Mouse (Mus musculus): ENCODE measurements around the gene Tnnc2. TPM values are rescaled to one million over a fixed set of nuclear protein-coding genes. Genes with fewer than 3 reads are reported as not detected.

Tnnc2 gene
- polyA plus RNA-seq, 1 experiment = 237 TPM

DNA sequence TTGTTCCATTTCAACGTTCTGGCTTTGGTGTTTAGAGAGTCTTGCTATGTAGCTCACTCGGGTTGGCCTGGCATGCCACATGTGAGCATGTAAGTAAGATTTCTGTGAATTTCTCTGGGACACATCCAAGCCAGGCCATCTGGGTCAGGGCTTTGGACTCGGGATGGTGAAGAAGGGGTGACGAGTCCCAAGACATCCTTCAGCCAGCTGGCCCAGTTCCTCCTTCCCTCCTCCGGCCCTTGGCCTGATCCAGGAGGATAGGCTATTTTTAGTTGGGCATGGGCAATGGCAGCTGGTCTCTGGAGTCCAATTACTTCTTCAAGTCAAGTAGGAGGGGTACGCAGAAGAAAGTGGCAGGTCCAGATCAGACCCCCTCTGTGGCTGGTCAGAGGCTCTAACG lies 958 bp downstream of the Tnnc2 start:
- Histone ChIP-seq H3K4me1 (ENCODE audit: control insufficient read depth, insufficient read depth, low read length) (0 out of 2 replicates have a peak, but pooled peaks cover under 1% of the 10 kb centered on the region), H3K4me3 (replicated peaks; ENCODE audit: extremely low read depth, low read depth, low read length) (no peak overlapping the region)
- TF ChIP-seq POLR2A (IDR thresholded peaks at IDR 0.05; ENCODE audit: borderline replicate concordance, extremely low read depth, low read depth, low read length) (no peak), CTCF (IDR thresholded peaks at IDR 0.05; ENCODE audit: insufficient read depth, low read length) (no peak)
- WGBS = 66% methylated on average over 7 of the region's 7 CpGs
- no peak for DNase-seq

DNA sequence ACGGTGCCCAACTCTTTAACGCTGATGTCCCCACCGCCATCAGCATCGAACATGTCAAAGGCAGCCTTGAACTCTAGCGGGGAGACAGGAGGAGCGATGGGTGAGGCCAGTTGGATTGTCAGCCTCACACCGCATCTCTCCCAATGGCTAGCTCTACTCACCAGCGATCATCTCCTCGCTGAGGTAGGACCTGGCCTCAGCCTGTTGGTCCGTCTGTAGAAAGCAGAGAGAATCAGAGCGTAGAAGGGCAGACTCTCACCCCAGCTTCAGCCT lies 1.8 kb downstream of the Tnnc2 start:
- Histone ChIP-seq H3K4me3 (replicated peaks; ENCODE audit: extremely low read depth, low read depth, low read length) (no peak overlapping the region), H3K4me1 (ENCODE audit: control insufficient read depth, insufficient read depth, low read length) (peaks cover 6% of the 10 kb centered on the region; the same call in 1 of the 2 replicates)
- 92% methylated on average over 11 of the region's 11 CpGs for WGBS
- DNase-seq = no peak
- TF ChIP-seq POLR2A (IDR thresholded peaks at IDR 0.05; ENCODE audit: borderline replicate concordance, extremely low read depth, low read depth, low read length) (no peak), CTCF (IDR thresholded peaks at IDR 0.05; ENCODE audit: insufficient read depth, low read length) (no peak)

DNA sequence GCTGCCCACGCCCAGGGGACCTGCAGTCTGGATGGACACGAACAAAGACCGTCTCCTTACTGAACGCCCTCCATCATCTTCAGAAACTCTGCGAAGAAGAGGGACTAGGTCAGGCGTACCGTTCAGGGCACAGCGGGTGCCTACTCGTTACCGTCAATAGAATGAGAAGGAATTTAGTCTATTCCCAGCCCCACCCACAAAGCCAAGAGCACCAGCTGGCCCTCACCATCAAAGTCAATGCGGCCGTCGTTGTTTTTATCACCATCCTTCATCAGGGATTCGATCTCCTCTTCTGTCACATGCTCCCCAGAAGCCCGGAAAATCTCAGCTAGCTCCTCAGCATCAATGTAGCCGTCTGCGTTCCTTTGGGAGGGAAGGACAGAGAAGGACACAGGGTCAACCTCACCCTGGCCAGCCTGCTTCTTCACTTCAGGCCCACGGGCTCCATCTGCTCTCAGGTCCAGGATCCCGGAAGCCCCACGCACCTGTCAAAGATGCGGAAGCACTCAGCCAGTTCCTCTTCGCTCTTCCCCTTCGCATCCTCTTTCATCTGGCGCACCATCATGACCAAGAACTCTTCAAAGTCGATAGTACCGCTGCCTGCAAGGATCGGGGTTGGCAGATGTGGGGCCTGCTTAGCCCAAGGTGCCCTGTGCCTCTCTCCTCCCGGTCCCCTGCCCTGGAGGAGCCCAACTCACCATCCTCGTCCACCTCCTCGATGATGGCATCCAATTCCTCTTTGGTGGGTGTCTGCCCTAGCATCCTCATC lies 2.3 kb downstream of the Tnnc2 start:
- H3K4me3 ChIP-seq (replicated peaks; ENCODE audit: extremely low read depth, low read depth, low read length) = no peak overlapping the region
- WGBS = 81% methylated on average over 30 of the region's 30 CpGs
- no peak for DNase-seq
- H3K4me1 ChIP-seq (ENCODE audit: control insufficient read depth, insufficient read depth, low read length) = peaks cover 6% of the 10 kb centered on the region; the same call in 1 of the 2 replicates
- TF ChIP-seq CTCF (IDR thresholded peaks at IDR 0.05; ENCODE audit: insufficient read depth, low read length) = no peak
- TF ChIP-seq POLR2A (IDR thresholded peaks at IDR 0.05; ENCODE audit: borderline replicate concordance, extremely low read depth, low read depth, low read length) = no peak

DNA sequence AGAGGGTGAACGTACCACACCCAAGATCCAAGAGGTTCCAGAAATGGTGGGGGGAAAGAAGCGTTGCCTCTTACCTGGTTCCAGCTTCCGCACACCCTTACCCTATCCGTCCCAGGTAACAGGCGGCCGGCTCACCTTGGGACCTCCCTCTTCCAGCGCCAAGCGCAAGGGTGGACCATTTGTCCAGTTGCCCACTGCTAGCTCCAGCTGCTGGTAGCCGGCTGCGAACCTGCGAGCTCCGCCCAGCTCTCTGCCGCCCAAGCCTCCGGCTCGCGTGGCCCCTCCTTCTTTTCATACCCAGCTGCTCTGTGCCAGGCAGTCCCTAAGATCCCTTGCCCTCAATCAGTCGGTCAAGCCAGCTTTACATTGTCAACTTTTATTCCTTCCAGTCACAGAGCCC lies 3.0 kb downstream of the Tnnc2 start:
- 65% methylated on average over 17 of the region's 17 CpGs for WGBS
- peaks cover 6% of the 10 kb centered on the region; the same call in 1 of the 2 replicates for H3K4me1 ChIP-seq (ENCODE audit: control insufficient read depth, insufficient read depth, low read length)
- no peak for TF ChIP-seq CTCF (IDR thresholded peaks at IDR 0.05; ENCODE audit: insufficient read depth, low read length)
- no peak for TF ChIP-seq POLR2A (IDR thresholded peaks at IDR 0.05; ENCODE audit: borderline replicate concordance, extremely low read depth, low read depth, low read length)
- DNase-seq = no peak
- no peak overlapping the region for H3K4me3 ChIP-seq (replicated peaks; ENCODE audit: extremely low read depth, low read depth, low read length)

DNA sequence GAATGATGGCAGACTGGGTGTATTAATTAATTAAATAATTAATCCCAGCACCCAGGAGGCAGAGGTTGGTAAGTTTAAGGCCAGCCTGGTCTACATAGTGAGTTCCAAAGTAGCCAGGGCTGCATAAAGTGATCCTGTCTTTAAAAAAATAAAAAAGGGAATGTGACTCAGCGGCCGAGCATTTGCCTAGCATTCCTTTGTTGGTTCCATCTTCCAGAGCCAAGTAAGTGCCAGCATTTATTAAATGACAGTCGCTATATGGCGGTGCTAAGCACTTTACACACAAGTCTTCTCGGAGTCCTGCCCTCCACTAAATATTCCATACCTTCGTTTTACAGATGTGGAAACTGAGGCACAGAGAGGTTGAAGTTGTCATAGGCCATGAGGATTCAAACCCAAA lies 3.6 kb downstream of the Tnnc2 start:
- peaks cover 6% of the 10 kb centered on the region; the same call in 1 of the 2 replicates for H3K4me1 ChIP-seq (ENCODE audit: control insufficient read depth, insufficient read depth, low read length)
- no peak for DNase-seq
- WGBS = 67% methylated on average over 6 of the region's 6 CpGs
- no peak for TF ChIP-seq CTCF (IDR thresholded peaks at IDR 0.05; ENCODE audit: insufficient read depth, low read length)
- no peak for TF ChIP-seq POLR2A (IDR thresholded peaks at IDR 0.05; ENCODE audit: borderline replicate concordance, extremely low read depth, low read depth, low read length)
- H3K4me3 ChIP-seq (replicated peaks; ENCODE audit: extremely low read depth, low read depth, low read length) = no peak overlapping the region

DNA sequence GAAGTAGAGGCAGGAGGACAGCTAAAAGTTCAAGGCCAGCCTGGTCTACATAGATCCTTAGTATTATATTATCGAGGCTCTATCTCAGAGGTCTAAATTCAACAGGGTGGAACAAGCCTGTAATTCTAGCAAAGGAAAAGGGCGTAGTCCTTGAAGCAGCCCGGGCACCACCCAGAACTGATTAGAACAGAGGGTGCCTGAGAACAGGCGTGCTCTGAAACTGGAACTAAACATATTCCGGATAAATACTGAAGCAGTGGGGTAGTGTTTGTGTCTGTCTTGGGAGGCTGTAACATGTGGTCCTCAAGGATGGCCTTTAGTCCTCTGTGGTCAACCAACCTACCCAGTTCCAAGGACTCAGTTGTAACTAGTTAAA lies 5.8 kb downstream of the Tnnc2 start:
- DNase-seq = no peak
- Histone ChIP-seq H3K4me3 (replicated peaks; ENCODE audit: extremely low read depth, low read depth, low read length) (no peak overlapping the region), H3K4me1 (ENCODE audit: control insufficient read depth, insufficient read depth, low read length) (peaks cover 6% of the 10 kb centered on the region; the same call in 1 of the 2 replicates)
- 41% methylated on average over 5 of the region's 5 CpGs for WGBS
- TF ChIP-seq POLR2A (IDR thresholded peaks at IDR 0.05; ENCODE audit: borderline replicate concordance, extremely low read depth, low read depth, low read length) (no peak), CTCF (IDR thresholded peaks at IDR 0.05; ENCODE audit: insufficient read depth, low read length) (no peak)

DNA sequence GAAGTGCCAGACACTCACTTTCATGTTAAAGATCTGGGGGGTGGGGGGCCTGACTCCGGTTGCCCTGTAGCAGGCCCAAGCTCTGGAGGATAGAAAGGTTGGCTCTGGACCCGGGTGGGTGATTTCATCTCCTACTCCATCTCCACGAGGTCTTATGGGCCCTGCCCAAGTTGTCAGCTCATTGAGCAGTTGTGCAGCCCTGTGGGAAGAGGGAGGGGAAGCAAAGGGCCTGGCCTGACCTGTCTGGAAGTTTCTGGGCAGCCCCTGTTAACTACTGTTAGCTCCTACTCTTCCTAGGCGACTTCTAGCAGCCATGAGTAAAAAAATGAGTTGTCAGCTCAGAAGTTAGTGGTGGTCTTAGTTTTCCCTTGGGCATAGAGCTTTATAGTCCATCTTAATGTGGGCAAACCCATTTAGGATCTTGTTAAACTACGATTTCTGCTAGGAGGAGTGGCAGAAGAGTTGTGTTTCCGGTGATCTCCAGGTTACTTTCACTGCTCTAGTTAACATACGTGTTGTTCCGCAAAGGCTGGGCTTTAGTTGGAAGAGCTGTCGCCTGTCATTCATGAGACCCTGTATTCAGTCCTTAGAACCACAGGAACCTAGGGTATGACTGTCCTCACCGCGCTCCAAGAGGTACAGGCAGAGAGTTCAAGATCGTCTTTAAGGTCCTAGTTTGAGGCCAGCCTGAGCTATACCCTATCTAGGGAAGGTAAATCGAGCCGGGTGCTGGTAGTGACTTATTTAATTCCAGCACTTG lies 6.4 kb downstream of the Tnnc2 start:
- Histone ChIP-seq H3K4me1 (ENCODE audit: control insufficient read depth, insufficient read depth, low read length) (peaks cover 6% of the 10 kb centered on the region; the same call in 1 of the 2 replicates), H3K4me3 (replicated peaks; ENCODE audit: extremely low read depth, low read depth, low read length) (no peak overlapping the region)
- DNase-seq = no peak
- 77% methylated on average over 14 of the region's 14 CpGs for WGBS
- no peak for TF ChIP-seq POLR2A (IDR thresholded peaks at IDR 0.05; ENCODE audit: borderline replicate concordance, extremely low read depth, low read depth, low read length)
- TF ChIP-seq CTCF (IDR thresholded peaks at IDR 0.05; ENCODE audit: insufficient read depth, low read length) = no peak

DNA sequence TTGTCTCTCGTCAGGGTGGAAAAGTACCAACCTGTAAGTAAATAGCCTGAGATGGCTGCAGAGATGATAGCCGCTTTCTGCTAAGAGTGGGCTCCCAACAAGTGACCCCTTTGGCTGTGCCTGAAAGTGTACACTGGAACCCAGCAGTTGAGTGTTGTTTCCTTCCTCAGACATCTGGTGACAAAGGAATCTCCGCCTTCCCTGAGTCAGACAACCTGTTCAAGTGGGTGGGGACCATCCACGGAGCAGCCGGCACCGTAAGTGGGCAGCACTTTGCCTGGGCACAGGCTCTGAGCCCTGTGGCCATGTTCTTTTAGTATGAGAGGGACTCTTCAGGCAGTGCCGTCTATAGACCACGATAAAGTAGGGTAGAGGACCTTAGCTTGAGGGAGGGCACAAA lies 8.6 kb downstream of the Tnnc2 start:
- no peak for TF ChIP-seq POLR2A (IDR thresholded peaks at IDR 0.05; ENCODE audit: borderline replicate concordance, extremely low read depth, low read depth, low read length)
- no peak for TF ChIP-seq CTCF (IDR thresholded peaks at IDR 0.05; ENCODE audit: insufficient read depth, low read length)
- no peak overlapping the region for H3K4me3 ChIP-seq (replicated peaks; ENCODE audit: extremely low read depth, low read depth, low read length)

DNA sequence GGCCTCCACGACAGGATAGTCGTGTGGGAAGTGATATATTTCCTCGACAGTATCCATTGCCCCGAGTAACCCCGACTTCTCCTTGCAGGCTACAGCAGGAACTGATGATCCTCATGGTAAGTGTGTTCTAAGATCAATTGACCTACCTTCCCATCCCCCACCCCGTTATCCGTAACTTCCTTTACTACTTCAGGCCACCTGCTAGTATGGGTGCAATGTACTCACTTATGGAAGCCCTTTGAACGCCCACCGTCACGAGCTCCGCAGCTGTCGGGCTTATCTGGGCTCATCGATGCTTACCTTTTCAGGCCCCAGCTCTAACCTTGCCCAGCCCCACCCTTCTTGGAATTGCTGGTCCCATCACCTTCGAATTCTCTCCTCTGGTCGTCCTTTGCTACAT lies 9.5 kb downstream of the Tnnc2 start:
- TF ChIP-seq CTCF (IDR thresholded peaks at IDR 0.05; ENCODE audit: insufficient read depth, low read length) = no peak
- no peak for TF ChIP-seq POLR2A (IDR thresholded peaks at IDR 0.05; ENCODE audit: borderline replicate concordance, extremely low read depth, low read depth, low read length)
- peaks cover 6% of the 10 kb centered on the region; the same call in 1 of the 2 replicates for H3K4me1 ChIP-seq (ENCODE audit: control insufficient read depth, insufficient read depth, low read length)
- DNase-seq = no peak
- H3K4me3 ChIP-seq (replicated peaks; ENCODE audit: extremely low read depth, low read depth, low read length) = no peak overlapping the region
- 1% methylated on average over 15 of the region's 15 CpGs for WGBS

More for the DNA sequence above, 8.6 kb downstream of the Tnnc2 start:
- 47% methylated on average over 8 of the region's 8 CpGs for WGBS
- DNase-seq = no peak
- peaks cover 6% of the 10 kb centered on the region; the same call in 1 of the 2 replicates for H3K4me1 ChIP-seq (ENCODE audit: control insufficient read depth, insufficient read depth, low read length)

Measured in lung, adult 2 months (tissue).